Mouse (Mus musculus) thymus, adult 2 months (tissue): ENCODE measurements around the gene C2cd3.

Experiments
- CTCF ChIP-seq: fragments of 200-500 bp; IDR thresholded peaks from 2 replicates; pipeline ENCODE4 v1.5.1; 2012; ENCODE audit warnings: mild to moderate bottlenecking, control low read depth, low read length, moderate library complexity, borderline replicate concordance; ENCODE audit not compliant: control insufficient read depth, poor library complexity, insufficient read depth; ENCODE audit errors: extremely low read depth
- POLR2A ChIP-seq: fragments of 200-500 bp; IDR thresholded peaks from 2 replicates; pipeline ENCODE4 v1.6.1; 2012; ENCODE audit warnings: mild to moderate bottlenecking, low read length, control low read depth, moderate library complexity; ENCODE audit not compliant: control insufficient read depth, poor library complexity, insufficient read depth; ENCODE audit errors: extremely low read depth

GRCm38 (mm10) chr7:100474680-100475079, 102.6 kb downstream of the C2cd3 start:
- TF ChIP-seq POLR2A (no peak), CTCF (no peak)
